Mouse (Mus musculus) myocyte (in vitro differentiated cells): Measurements from ENCODE around the gene Gm6408.
"Not testable (repeated sequence)": the region's sequence is repeated elsewhere in the genome, so short reads cannot be mapped to it uniquely, and the experiment has no call there.

Experiments used
- CEBPB ChIP-seq: IDR thresholded peaks from 2 replicates; pipeline ENCODE4 v1.6.1; 2011; ENCODE audit warnings: mild to moderate bottlenecking, moderate library complexity; ENCODE audit not compliant: poor library complexity, insufficient read depth, severe bottlenecking
- E2F4 ChIP-seq: IDR thresholded peaks from one replicate; pipeline ENCODE4 v1.6.1; 2011; ENCODE audit warnings: mild to moderate bottlenecking, control low read depth, moderate library complexity; ENCODE audit not compliant: insufficient read depth
- MAX ChIP-seq: IDR thresholded peaks from one replicate; pipeline ENCODE4 v1.6.1; 2011; ENCODE audit warnings: low read depth, mild to moderate bottlenecking, control low read depth
- MYOD1 ChIP-seq, 3 experiments: IDR thresholded peaks; one replicate each; pipeline ENCODE4 v1.6.1; 2011; ENCODE audit warnings: control low read depth in 2 of 3, low read depth in 2 of 3, mild to moderate bottlenecking in 2 of 3, moderate library complexity in 1 of 3; ENCODE audit not compliant: insufficient read length in 2 of 3, control insufficient read depth in 1 of 3
- MYOG ChIP-seq, 3 experiments: IDR thresholded peaks; one replicate each; pipeline ENCODE4 v1.6.1; 2011; ENCODE audit warnings: control low read depth in 2 of 3, low read depth in 2 of 3, mild to moderate bottlenecking in 2 of 3; ENCODE audit not compliant: insufficient read length in 2 of 3, control insufficient read depth in 1 of 3, insufficient read depth in 1 of 3
- POLR2A ChIP-seq: IDR thresholded peaks from one replicate; pipeline ENCODE4 v1.6.1; 2011; ENCODE audit warnings: low read depth, mild to moderate bottlenecking, control low read depth, moderate library complexity; ENCODE audit not compliant: insufficient read length
- POLR2AphosphoS2 ChIP-seq: IDR thresholded peaks from one replicate; pipeline ENCODE4 v1.6.1; 2011; ENCODE audit warnings: low read depth, control low read depth; ENCODE audit not compliant: insufficient read length
- REST ChIP-seq: IDR thresholded peaks from one replicate; pipeline ENCODE4 v1.6.1; 2011; ENCODE audit warnings: mild to moderate bottlenecking, control low read depth, moderate library complexity; ENCODE audit not compliant: insufficient read depth, insufficient read length
- SRF ChIP-seq: IDR thresholded peaks from one replicate; pipeline ENCODE4 v1.6.1; 2011; ENCODE audit warnings: low read depth; ENCODE audit not compliant: control insufficient read depth, insufficient read length
- TCF12 ChIP-seq: IDR thresholded peaks from one replicate; pipeline ENCODE4 v1.6.1; 2011; ENCODE audit warnings: mild to moderate bottlenecking, control low read depth; ENCODE audit not compliant: poor library complexity, insufficient read depth, severe bottlenecking
- TCF3 ChIP-seq: IDR thresholded peaks from one replicate; pipeline ENCODE4 v1.6.1; 2011; ENCODE audit warnings: low read depth, control low read depth; ENCODE audit not compliant: insufficient read length
- USF1 ChIP-seq: IDR thresholded peaks from one replicate; pipeline ENCODE4 v1.6.1; 2011; ENCODE audit warnings: low read depth, mild to moderate bottlenecking, control low read depth, moderate library complexity

GRCm38 (mm10) chr5:146481665-146482064 is at the start of gene Gm6408:
- TF ChIP-seq POLR2A; MYOG (IDR thresholded peaks at IDR 0.05; ENCODE audit: control insufficient read depth in 1 of 3, insufficient read depth in 1 of 3, insufficient read length in 2 of 3, low read depth in 2 of 3); POLR2AphosphoS2; MAX; SRF; TCF12; REST; E2F4; USF1; CEBPB; MYOD1 (IDR thresholded peaks at IDR 0.05; ENCODE audit: control insufficient read depth in 1 of 3, insufficient read length in 2 of 3, low read depth in 2 of 3); TCF3: not testable (repeated sequence)
